Mouse (Mus musculus): ENCODE data around the gene Zfp574. TPM values are rescaled to one million over a fixed set of nuclear protein-coding genes. Genes with fewer than 3 reads are reported as not detected.

Gene Zfp574
- polyA plus RNA-seq, 1 experiment from 2014 or later = 36.6 TPM

DNA sequence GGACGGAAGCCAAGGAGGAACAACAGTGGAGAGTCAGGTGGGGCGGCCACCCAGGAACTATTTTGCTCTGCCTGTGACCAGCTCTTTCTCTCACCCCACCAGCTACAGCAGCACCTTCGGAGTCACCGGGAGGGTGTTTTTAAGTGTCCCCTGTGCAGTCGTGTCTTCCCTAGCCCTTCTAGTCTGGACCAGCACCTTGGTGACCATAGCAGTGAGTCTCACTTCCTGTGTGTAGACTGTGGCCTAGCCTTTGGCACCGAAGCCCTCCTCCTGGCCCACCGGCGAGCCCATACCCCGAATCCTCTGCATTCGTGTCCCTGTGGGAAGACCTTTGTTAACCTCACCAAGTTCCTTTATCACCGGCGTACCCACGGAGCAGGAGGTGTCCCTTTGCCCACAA, 8.1 kb downstream of the Zfp574 start:
- H3K36me3 ChIP-seq (ENCODE audit: control insufficient read depth, insufficient read depth) = peaks cover 37% of the 10 kb centered on the region
- H3K4me1 ChIP-seq (replicated peaks; ENCODE audit: control insufficient read depth, insufficient read depth, low read length) = peaks cover 27% of the 10 kb centered on the region
- H3K9ac ChIP-seq (replicated peaks; ENCODE audit: low read depth, low read length) = no peak overlapping the region
- H3K9me3 ChIP-seq (ENCODE audit: control insufficient read depth, low read length) = no peaks in the 10 kb centered on the region
- H3K4me3 ChIP-seq (replicated peaks; ENCODE audit: low read length) = no peak overlapping the region
- no peaks in the 10 kb centered on the region for H3K27me3 ChIP-seq (replicated peaks; ENCODE audit: control insufficient read depth, insufficient read depth, low read length)
- no peak for ATAC-seq
- no peak overlapping the region for H3K4me2 ChIP-seq (ENCODE audit: low read length)
- H3K27ac ChIP-seq (ENCODE audit: low read length) = no peak overlapping the region
- 93% methylated on average over 13 of the region's 13 CpGs for WGBS

DNA sequence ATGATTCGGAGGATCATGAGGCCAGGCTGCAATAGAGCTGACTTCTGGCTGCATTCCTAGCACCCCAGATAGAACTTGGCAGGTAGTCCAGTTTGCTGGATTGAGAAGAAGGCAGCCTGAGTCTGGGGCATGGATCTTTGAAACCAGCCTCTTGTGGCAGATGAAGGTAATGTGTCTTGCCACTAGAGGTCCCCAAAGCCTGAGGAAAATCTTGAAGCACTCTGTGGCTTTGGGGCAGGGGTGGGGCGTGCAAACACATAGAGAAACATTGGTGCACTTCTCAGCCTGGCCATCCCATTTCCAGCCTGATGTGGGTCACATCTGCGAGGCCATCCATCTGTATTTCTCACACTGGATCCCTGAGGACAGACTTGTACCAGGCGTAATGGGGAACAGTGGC, 10.1 kb downstream of the Zfp574 start:
- 82% methylated on average over 4 of the region's 4 CpGs for WGBS
- Histone ChIP-seq H3K4me1 (replicated peaks; ENCODE audit: control insufficient read depth, insufficient read depth, low read length) (peaks cover 16% of the 10 kb centered on the region), H3K9ac (replicated peaks; ENCODE audit: low read depth, low read length) (no peak overlapping the region), H3K27me3 (replicated peaks; ENCODE audit: control insufficient read depth, insufficient read depth, low read length) (no peaks in the 10 kb centered on the region), H3K27ac (ENCODE audit: low read length) (no peak overlapping the region), H3K9me3 (ENCODE audit: control insufficient read depth, low read length) (no peaks in the 10 kb centered on the region), H3K4me3 (replicated peaks; ENCODE audit: low read length) (no peak overlapping the region), H3K4me2 (ENCODE audit: low read length) (no peak overlapping the region), H3K36me3 (ENCODE audit: control insufficient read depth, insufficient read depth) (peaks cover 37% of the 10 kb centered on the region)
- no peak for ATAC-seq

DNA sequence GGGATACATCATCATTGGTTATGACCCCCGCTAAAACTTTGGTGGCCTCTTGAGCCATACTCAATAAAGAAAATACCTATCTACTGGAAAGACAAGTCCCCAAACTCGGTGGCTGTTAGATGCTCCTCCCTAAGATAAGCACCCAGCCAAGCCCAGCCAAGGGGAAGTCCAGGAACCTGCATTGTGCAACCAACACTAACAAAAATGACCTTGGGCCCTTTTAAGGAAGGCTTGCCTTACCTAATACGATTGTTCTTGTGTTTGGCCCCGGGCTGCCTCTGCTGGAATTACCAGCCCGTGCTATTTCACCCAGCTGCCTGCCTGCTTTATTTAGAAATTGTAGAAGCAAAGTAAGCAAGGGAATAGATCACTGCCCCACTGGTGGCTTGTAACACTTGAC, 12.3 kb downstream of the Zfp574 start:
- Histone ChIP-seq H3K36me3 (ENCODE audit: control insufficient read depth, insufficient read depth) (peaks cover 37% of the 10 kb centered on the region), H3K9me3 (ENCODE audit: control insufficient read depth, low read length) (no peaks in the 10 kb centered on the region), H3K4me3 (replicated peaks; ENCODE audit: low read length) (no peak overlapping the region), H3K27me3 (replicated peaks; ENCODE audit: control insufficient read depth, insufficient read depth, low read length) (no peaks in the 10 kb centered on the region), H3K27ac (ENCODE audit: low read length) (no peak overlapping the region), H3K4me2 (ENCODE audit: low read length) (no peak overlapping the region), H3K4me1 (replicated peaks; ENCODE audit: control insufficient read depth, insufficient read depth, low read length) (no peaks in the 10 kb centered on the region), H3K9ac (replicated peaks; ENCODE audit: low read depth, low read length) (no peak overlapping the region)
- ATAC-seq = no peak
- WGBS = 90% methylated on average over 5 of the region's 5 CpGs

- ATAC-seq = no peak
- H3K27ac ChIP-seq (ENCODE audit: low read length) = no peak overlapping the region
- WGBS = 50% methylated on average over 3 of the region's 3 CpGs
Observed at GRCm38 (mm10) chr7:25086656-25087055, 14.3 kb downstream of the Zfp574 start.

DNA sequence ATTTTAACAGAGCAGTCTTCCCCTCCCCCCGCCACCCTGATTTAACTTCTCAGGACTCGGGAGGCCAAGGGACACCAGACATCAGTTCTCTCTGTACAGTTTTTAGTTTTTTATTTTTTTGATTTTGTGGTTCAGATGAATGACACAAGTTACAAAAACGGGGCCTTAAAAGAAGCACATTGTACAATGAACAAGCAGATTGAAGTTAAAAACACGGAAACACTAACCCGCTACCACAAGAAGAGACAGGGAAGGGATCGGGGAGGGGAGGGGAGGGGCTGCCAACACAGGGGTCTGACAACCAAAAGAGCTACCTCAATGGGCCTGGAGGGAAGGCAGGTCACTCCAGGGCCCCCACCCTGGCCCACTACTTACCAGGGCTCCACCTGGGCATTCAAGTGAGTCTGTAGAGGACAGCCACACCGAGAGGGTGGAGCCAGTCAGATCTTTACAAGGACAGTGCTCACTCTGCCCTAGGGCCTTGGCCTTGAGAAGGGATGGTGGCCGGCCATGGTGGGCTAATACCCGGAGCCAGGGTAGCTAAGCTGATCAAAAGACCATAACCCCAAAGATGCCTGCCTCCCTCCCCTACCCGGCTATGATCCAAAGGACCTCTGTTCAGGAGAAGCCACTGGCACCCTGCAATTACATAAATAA, 15.0 kb downstream of the Zfp574 start:
- no peak overlapping the region for H3K4me3 ChIP-seq (replicated peaks; ENCODE audit: low read length)
- H3K4me2 ChIP-seq (ENCODE audit: low read length) = no peak overlapping the region
- H3K36me3 ChIP-seq (ENCODE audit: control insufficient read depth, insufficient read depth) = peaks cover 15% of the 10 kb centered on the region
- no peak overlapping the region for H3K27ac ChIP-seq (ENCODE audit: low read length)
- WGBS = 63% methylated on average over 10 of the region's 10 CpGs
- H3K27me3 ChIP-seq (replicated peaks; ENCODE audit: control insufficient read depth, insufficient read depth, low read length) = no peaks in the 10 kb centered on the region
- H3K4me1 ChIP-seq (replicated peaks; ENCODE audit: control insufficient read depth, insufficient read depth, low read length) = no peaks in the 10 kb centered on the region
- ATAC-seq = no peak
- H3K9me3 ChIP-seq (ENCODE audit: control insufficient read depth, low read length) = no peaks in the 10 kb centered on the region
- no peak overlapping the region for H3K9ac ChIP-seq (replicated peaks; ENCODE audit: low read depth, low read length)

More at GRCm38 (mm10) chr7:25086656-25087055, 14.3 kb downstream of the Zfp574 start:
- H3K9ac ChIP-seq (replicated peaks; ENCODE audit: low read depth, low read length) = no peak overlapping the region
- H3K36me3 ChIP-seq (ENCODE audit: control insufficient read depth, insufficient read depth) = peaks cover 23% of the 10 kb centered on the region
- no peaks in the 10 kb centered on the region for H3K4me1 ChIP-seq (replicated peaks; ENCODE audit: control insufficient read depth, insufficient read depth, low read length)
- H3K4me2 ChIP-seq (ENCODE audit: low read length) = no peak overlapping the region
- no peaks in the 10 kb centered on the region for H3K9me3 ChIP-seq (ENCODE audit: control insufficient read depth, low read length)
- H3K4me3 ChIP-seq (replicated peaks; ENCODE audit: low read length) = no peak overlapping the region
- H3K27me3 ChIP-seq (replicated peaks; ENCODE audit: control insufficient read depth, insufficient read depth, low read length) = no peaks in the 10 kb centered on the region

DNA sequence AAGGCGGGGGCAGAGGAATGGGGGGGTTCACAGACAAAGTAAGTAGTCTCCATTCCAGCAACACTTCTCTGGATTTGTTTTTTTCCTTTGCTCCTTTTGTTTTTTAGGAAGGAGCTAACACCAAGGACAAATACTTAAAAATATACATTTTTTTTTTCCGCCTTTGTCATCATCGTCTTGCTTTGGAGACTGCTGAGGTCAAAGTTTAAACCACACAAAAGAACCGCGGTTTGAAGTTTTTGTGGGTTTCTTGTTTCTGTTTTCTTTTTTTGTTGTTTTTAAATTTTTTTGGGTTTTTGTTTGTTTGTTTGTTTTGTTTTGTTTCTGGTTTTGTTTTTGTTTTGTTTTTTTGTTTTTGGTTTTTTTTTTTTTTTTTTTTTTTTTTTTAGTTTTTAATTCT, 15.6 kb downstream of the Zfp574 start:
- Histone ChIP-seq H3K4me3 (replicated peaks; ENCODE audit: low read length) (no peak overlapping the region), H3K36me3 (ENCODE audit: control insufficient read depth, insufficient read depth) (peaks cover 15% of the 10 kb centered on the region), H3K9me3 (ENCODE audit: control insufficient read depth, low read length) (no peaks in the 10 kb centered on the region), H3K4me1 (replicated peaks; ENCODE audit: control insufficient read depth, insufficient read depth, low read length) (no peaks in the 10 kb centered on the region), H3K27me3 (replicated peaks; ENCODE audit: control insufficient read depth, insufficient read depth, low read length) (no peaks in the 10 kb centered on the region), H3K9ac (replicated peaks; ENCODE audit: low read depth, low read length) (no peak overlapping the region), H3K4me2 (ENCODE audit: low read length) (no peak overlapping the region), H3K27ac (ENCODE audit: low read length) (no peak overlapping the region)
- 70% methylated on average over 5 of the region's 5 CpGs for WGBS
- no peak for ATAC-seq

GRCm38 (mm10) chr7:25088531-25088930, 16.2 kb downstream of the Zfp574 start:
- 0 out of 2 replicates have a peak, but pooled peaks have one; percentile 11 for ATAC-seq
- Histone ChIP-seq H3K4me2 (ENCODE audit: low read length) (no peak overlapping the region), H3K36me3 (ENCODE audit: control insufficient read depth, insufficient read depth) (peaks cover 11% of the 10 kb centered on the region), H3K27me3 (replicated peaks; ENCODE audit: control insufficient read depth, insufficient read depth, low read length) (no peaks in the 10 kb centered on the region), H3K4me3 (replicated peaks; ENCODE audit: low read length) (no peak overlapping the region), H3K4me1 (replicated peaks; ENCODE audit: control insufficient read depth, insufficient read depth, low read length) (peaks cover 5% of the 10 kb centered on the region), H3K9ac (replicated peaks; ENCODE audit: low read depth, low read length) (no peak overlapping the region), H3K27ac (ENCODE audit: low read length) (no peak overlapping the region), H3K9me3 (ENCODE audit: control insufficient read depth, low read length) (no peaks in the 10 kb centered on the region)
- 12% methylated on average over 10 of the region's 10 CpGs for WGBS

DNA sequence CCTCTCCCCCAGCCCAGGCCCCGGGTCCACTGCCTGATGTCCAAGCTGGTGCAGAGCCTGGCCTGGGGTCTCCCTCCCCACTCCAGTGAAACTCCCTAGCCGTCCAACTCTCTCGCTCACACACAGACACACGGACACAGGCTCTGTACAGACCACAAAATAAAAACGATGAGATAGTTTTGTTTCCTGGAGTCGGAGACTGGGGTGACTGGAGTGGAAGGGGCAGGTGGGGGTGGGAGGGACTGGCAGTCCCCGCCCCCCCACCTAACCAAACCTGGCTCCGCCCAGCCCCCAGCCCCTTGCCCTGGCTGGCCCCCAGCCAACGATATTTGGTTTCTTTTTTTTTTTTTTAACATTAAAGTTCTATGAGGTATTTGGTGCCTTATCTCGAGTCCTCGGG, 16.6 kb downstream of the Zfp574 start:
- H3K9me3 ChIP-seq (ENCODE audit: control insufficient read depth, low read length) = no peaks in the 10 kb centered on the region
- no peak for ATAC-seq
- H3K27me3 ChIP-seq (replicated peaks; ENCODE audit: control insufficient read depth, insufficient read depth, low read length) = no peaks in the 10 kb centered on the region
- no peak overlapping the region for H3K27ac ChIP-seq (ENCODE audit: low read length)
- no peak overlapping the region for H3K9ac ChIP-seq (replicated peaks; ENCODE audit: low read depth, low read length)
- H3K4me2 ChIP-seq (ENCODE audit: low read length) = no peak overlapping the region
- H3K36me3 ChIP-seq (ENCODE audit: control insufficient read depth, insufficient read depth) = peaks cover 7% of the 10 kb centered on the region
- H3K4me3 ChIP-seq (replicated peaks; ENCODE audit: low read length) = no peak overlapping the region
- 27% methylated on average over 11 of the region's 11 CpGs for WGBS
- peaks cover 7% of the 10 kb centered on the region for H3K4me1 ChIP-seq (replicated peaks; ENCODE audit: control insufficient read depth, insufficient read depth, low read length)

DNA sequence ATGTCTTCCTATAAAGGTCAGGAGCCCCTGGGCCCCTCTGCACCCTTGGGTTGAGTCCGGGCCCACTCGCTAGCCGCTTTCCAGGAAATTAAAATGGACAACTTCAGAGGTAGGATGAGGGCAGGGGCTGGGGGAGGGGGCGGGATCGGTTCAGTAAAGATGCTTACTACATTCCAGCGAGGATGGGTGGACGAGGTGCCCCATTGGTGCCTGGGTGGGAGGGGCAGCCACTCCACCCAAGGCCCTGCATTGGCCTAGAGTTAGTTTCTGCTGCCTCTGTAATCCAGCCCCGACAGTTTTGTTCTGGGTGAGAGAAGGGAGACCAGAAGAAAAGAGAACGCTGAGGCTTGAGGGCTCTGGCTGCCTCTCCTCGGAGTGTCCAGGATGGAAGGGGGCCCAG, 17.5 kb downstream of the Zfp574 start:
- Histone ChIP-seq H3K27me3 (replicated peaks; ENCODE audit: control insufficient read depth, insufficient read depth, low read length) (no peaks in the 10 kb centered on the region), H3K4me2 (ENCODE audit: low read length) (no peak overlapping the region), H3K9ac (replicated peaks; ENCODE audit: low read depth, low read length) (no peak overlapping the region), H3K9me3 (ENCODE audit: control insufficient read depth, low read length) (no peaks in the 10 kb centered on the region), H3K4me3 (replicated peaks; ENCODE audit: low read length) (no peak overlapping the region), H3K4me1 (replicated peaks; ENCODE audit: control insufficient read depth, insufficient read depth, low read length) (peaks cover 7% of the 10 kb centered on the region), H3K27ac (ENCODE audit: low read length) (no peak overlapping the region), H3K36me3 (ENCODE audit: control insufficient read depth, insufficient read depth) (0 out of 2 replicates have a peak, but pooled peaks cover 6% of the 10 kb centered on the region)
- no peak for ATAC-seq
- WGBS = 33% methylated on average over 10 of the region's 10 CpGs

DNA sequence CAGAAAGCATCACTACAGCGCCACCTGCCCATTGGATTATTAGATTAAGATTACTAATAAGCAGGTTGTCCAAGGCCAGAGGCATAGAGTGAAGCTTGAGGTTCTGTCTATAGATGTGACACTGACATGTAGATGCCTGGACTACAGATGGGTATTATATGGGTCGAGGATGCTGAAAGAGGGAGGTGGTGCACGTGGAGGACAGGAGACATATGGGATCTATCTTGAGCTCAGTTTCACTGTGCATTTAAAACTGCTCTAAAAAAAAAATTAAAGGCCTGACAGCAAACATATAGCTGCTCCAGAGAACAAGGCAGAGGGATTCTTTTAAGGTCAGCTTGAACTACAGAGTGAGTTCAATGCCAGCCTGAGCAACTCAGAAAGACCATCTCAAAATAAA, 25.8 kb downstream of the Zfp574 start:
- no peak for ATAC-seq

More for the DNA sequence above, 25.8 kb downstream of the Zfp574 start:
- H3K9ac ChIP-seq (replicated peaks; ENCODE audit: low read depth, low read length) = no peak overlapping the region
- no peaks in the 10 kb centered on the region for H3K27me3 ChIP-seq (replicated peaks; ENCODE audit: control insufficient read depth, insufficient read depth, low read length)
- 81% methylated on average over 3 of the region's 3 CpGs for WGBS
- H3K27ac ChIP-seq (ENCODE audit: low read length) = no peak overlapping the region
- no peaks in the 10 kb centered on the region for H3K9me3 ChIP-seq (ENCODE audit: control insufficient read depth, low read length)
- H3K4me3 ChIP-seq (replicated peaks; ENCODE audit: low read length) = no peak overlapping the region
- H3K36me3 ChIP-seq (ENCODE audit: control insufficient read depth, insufficient read depth) = 0 out of 2 replicates have a peak, but pooled peaks cover 12% of the 10 kb centered on the region
- no peak overlapping the region for H3K4me2 ChIP-seq (ENCODE audit: low read length)
- H3K4me1 ChIP-seq (replicated peaks; ENCODE audit: control insufficient read depth, insufficient read depth, low read length) = peaks cover 6% of the 10 kb centered on the region
